Mouse (Mus musculus): ENCODE measurements around the gene Ifnlr1. TPM values are rescaled to one million over a fixed set of nuclear protein-coding genes. Genes with fewer than 3 reads are reported as not detected.
"Not testable (repeated sequence)": the region's sequence is repeated elsewhere in the genome, so short reads cannot be mapped to it uniquely, and the experiment has no call there.

Ifnlr1 gene
- total RNA-seq (2021) = under 1 TPM; 0.45 to 0.61 TPM
- long read RNA-seq, experiment 1 = 0 reads
- long read RNA-seq, experiment 2, full-length matches to known transcripts = 1 of 1 reads
- long read RNA-seq, experiment 2, partial matches to known transcripts = 0 of 1 reads
- long read RNA-seq, experiment 2, other reads (novel, unspliced or antisense) = 0 of 1 reads

- peak; percentile 61 for DNase-seq
Measured at GRCm38 (mm10) chr4:135685906-135686567, at the start of gene Ifnlr1. Ifnlr1 (plus strand) TSS chr4:135686287.

DNA sequence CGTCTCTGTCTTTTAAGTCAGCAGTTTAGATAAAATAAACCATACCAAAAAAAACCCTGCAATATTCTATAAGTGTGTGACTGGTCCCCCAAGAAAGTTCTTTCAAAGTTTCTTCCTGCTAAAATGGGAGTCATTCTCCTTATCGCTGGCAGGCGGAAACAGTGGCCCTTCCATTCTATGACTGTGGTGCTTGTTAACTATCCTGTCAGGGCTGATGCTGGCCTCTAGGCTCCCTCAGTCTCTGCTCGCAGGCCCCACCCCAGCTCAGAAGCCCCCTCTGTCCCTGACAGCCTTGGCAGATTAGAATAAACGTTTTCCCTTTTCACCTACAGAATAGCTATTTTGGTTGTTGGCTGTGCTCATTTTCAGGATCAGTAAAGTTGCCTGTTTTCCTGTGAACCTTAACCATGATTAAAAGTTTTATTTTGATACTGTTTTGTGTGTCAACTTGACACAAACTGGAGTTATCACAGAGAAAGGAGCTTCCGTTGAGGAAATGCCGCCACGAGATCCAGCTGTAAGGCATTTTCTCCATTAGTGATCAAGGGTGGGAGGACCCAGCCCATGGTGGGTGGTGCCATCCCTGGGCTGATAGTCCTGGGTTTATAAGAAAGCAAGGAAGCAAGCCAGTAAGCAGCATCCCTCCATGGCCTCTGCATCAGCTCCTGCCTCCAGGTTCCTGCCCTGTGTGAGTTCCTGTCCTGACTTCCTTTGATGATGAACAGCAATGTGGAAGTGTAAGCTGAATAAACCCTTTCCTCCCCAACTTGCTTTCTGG is 44.6 kb upstream of the Ifnlr1 start:
- not testable (repeated sequence) for DNase-seq

DNA sequence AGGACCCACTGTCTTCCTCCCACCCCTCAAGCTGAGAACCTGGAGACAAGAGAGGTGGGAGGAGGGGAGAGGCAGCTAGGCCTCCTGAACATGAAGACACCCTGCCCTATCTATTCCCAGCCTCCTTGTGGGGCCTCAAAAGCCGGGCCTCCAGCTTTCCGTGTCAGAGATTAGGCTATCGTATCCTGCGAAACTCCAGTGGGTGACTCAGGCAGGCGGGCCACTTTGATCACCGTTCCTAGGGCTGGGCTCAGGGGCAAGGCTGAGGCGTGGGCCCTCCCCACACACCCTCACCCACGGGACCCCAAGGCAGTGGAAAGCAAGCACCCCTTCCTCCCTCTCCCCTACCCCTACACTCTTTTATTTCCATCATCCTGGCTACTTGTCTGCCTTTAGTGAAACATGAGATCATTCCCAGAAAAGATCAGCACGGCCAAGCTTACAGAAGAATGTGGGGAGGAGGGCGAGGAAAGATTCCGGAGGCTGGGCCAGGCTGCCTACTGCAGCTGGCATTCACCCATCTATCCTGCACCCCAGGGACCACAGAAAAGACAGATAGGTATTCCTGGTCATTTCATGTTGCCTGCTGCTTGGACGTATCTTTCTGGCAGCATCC is 41.0 kb upstream of the Ifnlr1 start:
- no peak for DNase-seq

- DNase-seq = peak; percentile 77
Measured at GRCm38 (mm10) chr4:135652966-135653607, 33.0 kb upstream of the Ifnlr1 start.

- no peak for DNase-seq
Measured at GRCm38 (mm10) chr4:135653956-135654355, 32.1 kb upstream of the Ifnlr1 start.

GRCm38 (mm10) chr4:135655499-135655898 is 30.6 kb upstream of the Ifnlr1 start:
- peak; percentile 30 for DNase-seq

- DNase-seq = peak; percentile 58
Measured at GRCm38 (mm10) chr4:135656094-135656589, 29.9 kb upstream of the Ifnlr1 start.

GRCm38 (mm10) chr4:135658484-135658883 is 27.6 kb upstream of the Ifnlr1 start:
- DNase-seq = peak; percentile 50

DNA sequence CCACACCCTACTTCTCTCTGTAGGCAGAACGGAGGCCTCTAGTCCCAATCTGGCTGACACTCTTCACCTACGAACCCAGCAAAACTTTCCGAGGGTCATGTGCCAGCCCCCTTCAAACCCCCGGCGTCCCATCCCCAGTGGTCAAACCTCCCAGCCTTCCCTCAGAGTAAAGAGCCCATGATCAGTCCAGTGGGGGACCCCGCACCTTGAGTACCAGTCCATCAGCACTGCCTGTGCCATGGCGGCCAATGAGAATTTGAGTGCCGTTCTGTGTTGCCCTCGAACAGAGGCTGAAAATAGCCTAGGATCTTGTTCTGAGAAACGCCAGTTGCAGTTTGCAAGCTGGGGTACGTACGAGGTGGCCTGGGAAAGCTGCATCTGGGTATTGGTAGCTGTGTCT is 27.2 kb upstream of the Ifnlr1 start:
- no peak for DNase-seq

DNA sequence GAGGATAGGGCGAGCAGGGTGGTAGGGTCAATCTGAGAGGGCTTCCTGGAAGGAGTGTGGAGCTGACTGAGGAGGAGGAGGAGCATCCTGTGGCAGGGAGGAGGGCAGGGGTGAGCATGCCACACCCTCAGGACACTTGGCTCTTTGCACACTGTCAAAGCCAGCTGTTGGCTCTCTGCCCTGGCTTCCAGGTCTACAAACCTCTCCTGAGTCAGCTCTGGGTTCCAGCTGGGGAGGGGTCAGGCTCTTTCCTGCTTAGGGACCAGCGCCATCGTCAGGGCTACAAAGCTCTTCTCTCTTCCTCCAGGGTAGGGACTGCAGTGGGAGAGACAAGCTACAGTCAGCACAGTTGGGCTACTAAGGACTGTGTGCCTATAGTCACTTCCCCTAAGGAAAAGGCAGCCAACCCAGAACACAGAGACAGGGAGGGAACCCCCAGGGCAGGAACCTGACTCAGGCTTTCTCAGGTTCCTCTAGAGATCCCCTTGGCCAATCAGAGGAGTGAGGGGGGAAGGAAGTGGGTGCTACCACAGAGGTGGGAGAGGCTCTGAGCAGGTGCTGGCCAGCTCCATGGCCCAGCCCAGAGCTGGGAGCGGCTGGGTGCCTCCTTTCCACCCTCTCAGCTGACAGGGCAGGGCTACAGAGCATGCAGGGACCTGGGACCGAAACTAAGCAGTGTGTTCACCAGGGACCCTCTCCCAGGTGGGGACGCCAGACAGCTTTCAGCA is 24.8 kb upstream of the Ifnlr1 start:
- DNase-seq = peak; percentile 69

DNA sequence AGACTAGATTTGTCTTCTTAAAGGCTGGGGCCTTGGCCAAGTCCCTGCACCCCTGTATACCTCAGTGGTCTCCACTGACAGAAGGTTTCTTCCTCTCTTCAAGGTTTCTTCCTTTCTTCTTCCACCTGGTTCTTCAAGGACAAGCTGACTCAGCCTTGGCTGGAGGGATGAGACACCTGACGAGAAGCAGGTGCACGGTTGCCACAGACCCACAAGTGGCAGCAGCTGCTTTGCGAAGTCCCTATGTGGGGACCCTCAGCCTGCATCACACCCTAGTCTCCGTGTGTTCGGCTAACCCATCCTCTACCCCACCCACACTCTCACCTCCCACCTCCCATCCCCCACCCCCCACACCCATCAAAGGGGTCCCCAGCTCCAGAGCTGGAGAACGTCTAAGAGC is 24.1 kb upstream of the Ifnlr1 start:
- no peak for DNase-seq

- no peak for DNase-seq
Measured at GRCm38 (mm10) chr4:135664656-135665055, 21.4 kb upstream of the Ifnlr1 start.

DNA sequence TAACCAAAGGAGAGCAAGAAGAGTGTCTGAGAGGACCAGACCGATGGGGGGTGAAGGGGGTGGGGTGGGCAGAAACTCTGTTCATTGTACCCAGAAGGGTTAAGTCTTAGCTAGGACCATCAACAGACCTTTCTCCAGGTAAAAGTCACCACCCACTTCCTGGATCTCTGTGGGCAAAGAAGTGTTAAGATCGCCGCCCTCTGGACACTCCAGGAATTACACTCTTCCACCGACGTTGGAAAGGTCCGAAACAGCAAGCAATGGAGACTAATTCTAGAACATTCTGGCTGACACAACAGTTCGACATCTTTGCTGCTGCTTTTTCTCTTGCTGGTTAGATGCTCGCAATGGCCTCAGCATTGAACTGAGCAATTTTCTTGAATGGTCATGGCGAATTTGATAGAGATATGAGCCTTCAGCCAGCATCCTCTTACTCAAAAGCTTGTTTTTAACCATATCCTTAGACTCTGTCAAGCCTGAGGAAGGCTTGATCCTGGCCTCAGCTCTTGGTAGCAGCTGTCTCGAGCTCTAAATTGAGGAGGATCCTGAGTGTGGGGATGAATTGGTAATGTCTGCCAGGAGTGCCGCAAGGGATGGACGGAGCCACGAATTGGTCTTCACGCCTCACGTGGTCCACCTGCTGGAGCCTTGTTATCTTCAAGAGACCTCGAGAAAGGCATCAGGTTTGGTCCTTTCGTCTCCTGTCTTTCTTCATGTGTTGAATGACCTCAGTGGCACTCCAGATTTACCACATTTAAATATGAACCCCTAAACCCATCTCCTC is 19.7 kb upstream of the Ifnlr1 start:
- DNase-seq = peak; percentile 65

DNA sequence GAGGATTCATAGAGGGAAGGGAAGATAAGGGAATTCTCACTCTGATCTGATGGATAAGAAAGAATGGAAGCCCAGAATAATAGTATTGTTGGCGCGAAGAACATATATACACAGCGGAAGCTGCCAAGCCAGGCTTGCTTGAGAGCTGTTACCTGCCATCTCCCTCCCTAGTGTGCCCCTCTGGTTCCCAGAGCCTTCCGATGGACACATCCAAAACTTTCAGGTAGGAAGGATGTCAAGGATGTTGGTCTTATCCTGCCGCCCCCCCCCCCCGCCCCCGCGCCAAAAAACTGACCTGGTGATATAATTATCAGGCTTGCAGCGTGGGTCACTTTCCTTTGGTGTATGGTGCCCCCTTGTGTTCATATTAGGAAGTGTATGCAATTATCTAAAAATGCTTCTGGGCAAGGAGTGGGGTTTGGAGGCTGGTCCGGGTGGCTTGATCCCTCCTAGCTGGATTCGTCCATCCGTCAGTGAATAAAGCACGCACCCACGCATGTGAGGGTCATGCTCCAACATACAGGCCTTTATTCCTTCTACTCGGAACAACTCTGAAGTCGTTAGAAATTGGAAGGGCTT is 18.7 kb upstream of the Ifnlr1 start:
- peak; percentile 42 for DNase-seq

DNA sequence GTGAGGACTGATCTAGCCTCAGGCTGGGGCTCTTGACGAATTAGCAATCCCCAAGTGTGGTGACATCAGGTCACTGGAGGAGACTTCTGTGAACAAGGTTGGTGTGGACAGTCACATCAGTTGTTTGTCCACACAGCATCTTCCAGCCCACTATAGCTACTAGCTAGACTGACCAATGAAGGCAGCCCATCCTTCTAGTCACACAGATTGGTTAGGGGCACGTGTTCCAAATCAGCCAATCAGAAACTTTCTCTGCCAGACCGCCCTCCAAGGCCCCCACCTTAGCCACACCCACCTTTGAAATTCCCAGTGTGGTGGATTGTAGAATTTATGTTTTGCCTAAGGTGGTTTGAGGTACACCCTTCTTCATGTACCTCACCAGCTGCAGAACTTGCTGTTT is 12.6 kb upstream of the Ifnlr1 start:
- no peak for DNase-seq

- DNase-seq = no peak
Measured at GRCm38 (mm10) chr4:135674993-135675392, 11.1 kb upstream of the Ifnlr1 start.

- DNase-seq = no peak
Measured at GRCm38 (mm10) chr4:135676476-135676875, 9.6 kb upstream of the Ifnlr1 start.

DNA sequence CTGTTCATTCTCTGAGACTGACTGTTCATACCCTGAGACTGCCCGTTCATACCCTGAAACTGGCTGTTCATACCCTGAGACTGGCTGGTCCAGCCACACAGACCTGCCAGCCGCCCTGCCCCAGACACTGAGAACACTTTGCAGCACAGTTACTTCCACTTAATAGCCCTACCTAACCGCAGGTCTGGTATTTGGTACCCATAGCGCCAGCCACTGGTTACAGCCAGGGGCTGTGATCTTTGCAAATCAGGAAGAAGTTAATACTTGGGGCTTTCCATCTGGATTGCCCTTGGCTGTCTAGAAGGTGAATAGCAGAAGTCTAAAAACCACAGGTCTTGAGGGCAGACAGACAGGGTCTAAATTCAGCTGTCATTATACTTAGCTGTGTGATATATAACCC is 6.8 kb upstream of the Ifnlr1 start:
- no peak for DNase-seq

DNA sequence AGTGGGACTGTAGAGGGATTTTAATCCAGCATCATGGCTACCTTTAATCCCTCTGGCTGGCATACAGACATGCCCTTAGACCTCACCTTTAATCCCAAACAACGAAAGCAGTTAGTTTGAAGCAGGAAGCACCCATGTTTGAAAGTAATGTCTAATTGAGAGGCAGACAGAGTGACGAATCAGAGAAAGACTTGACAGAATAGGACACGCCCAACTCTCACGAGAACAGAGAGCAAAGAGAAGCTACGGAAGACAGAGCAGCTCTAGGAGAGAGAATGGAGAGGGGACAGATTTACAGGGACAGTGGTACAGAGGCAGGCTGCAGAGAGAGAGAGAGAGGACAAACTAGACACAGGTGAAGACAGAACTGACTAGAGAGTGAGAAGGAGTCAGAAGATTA is 4.3 kb upstream of the Ifnlr1 start:
- DNase-seq = no peak

DNA sequence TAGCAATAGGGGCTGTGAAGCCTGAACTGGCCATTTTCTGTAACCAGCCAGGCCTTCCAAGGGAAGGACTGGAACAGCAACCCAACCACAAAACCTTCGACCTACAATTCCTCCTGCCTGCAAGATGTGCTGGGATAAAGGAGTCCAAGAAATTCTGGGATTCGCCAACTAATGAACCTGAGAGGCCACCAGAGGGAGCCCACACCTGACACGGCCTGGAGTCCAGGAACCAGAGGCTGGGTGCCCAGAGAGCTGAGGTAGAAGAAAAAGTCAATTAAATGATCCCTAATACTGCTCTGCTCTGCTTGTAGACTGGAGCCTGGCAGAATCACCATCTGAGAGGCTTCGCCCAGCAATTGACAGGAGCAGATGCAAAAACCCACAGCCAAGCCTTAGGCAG is 2.5 kb upstream of the Ifnlr1 start:
- peak; percentile 56 for DNase-seq

Data from adrenal gland, postnatal 10 days (tissue).